Mouse (Mus musculus) kidney, adult 2 months (tissue): Measurements from ENCODE around the gene Fbxw11.

ENCODE experiments used
- CTCF ChIP-seq: fragments of 200-500 bp; conservative IDR thresholded peaks from 2 replicates; pipeline ENCODE4 v1.5.1; 2011; ENCODE audit warnings: low read depth, mild to moderate bottlenecking, control low read depth, low read length, moderate library complexity, mixed read lengths; ENCODE audit not compliant: insufficient read depth, insufficient read length
- POLR2A ChIP-seq: fragments of 200-500 bp; IDR thresholded peaks from one replicate; pipeline ENCODE4 v1.6.1; 2011; ENCODE audit warnings: low read depth, low read length, control low read depth

GRCm38 (mm10) chr11:32623236-32623635 is 19.3 kb upstream of the Fbxw11 start:
- TF ChIP-seq CTCF (no peak), POLR2A (no peak)
